Mouse (Mus musculus) Muller cell, postnatal 12 days (primary cell): ENCODE measurements around the gene Smim15.
A peak's percentile ranks its signal among the peaks of the same experiment; 100 is the strongest.

Experiments
- DNase-seq: peaks from one replicate; pipeline ENCODE4 v3.0.0-alpha.2; 2015; ENCODE audit errors: inconsistent ontology term

Gene Smim15

GRCm38 (mm10) chr13:108044222-108044941 is at the start of gene Smim15:
TSS of gene Smim15 (plus strand) at chr13:108044446.
- peak; percentile 97 for DNase-seq

GRCm38 (mm10) chr13:107995211-107995610 is 49.0 kb upstream of the Smim15 start:
- peak; percentile 83 for DNase-seq

- DNase-seq: no peak
Observed at GRCm38 (mm10) chr13:107996301-107996700, 47.9 kb upstream of the Smim15 start.

- no peak for DNase-seq
Observed at GRCm38 (mm10) chr13:108007861-108008260, 36.4 kb upstream of the Smim15 start.

GRCm38 (mm10) chr13:108013110-108013509 is 31.1 kb upstream of the Smim15 start:
- DNase-seq: no peak

GRCm38 (mm10) chr13:108013839-108014238 is 30.4 kb upstream of the Smim15 start:
- DNase-seq: no peak

GRCm38 (mm10) chr13:108015166-108015565 is 29.1 kb upstream of the Smim15 start:
- no peak for DNase-seq

- no peak for DNase-seq
Observed at GRCm38 (mm10) chr13:108017349-108017748, 26.9 kb upstream of the Smim15 start.

GRCm38 (mm10) chr13:108025802-108026201 is 18.4 kb upstream of the Smim15 start:
- DNase-seq: peak; percentile 73

- no peak for DNase-seq
Observed at GRCm38 (mm10) chr13:108032789-108033188, 11.5 kb upstream of the Smim15 start.

- DNase-seq: peak; percentile 86
Observed at GRCm38 (mm10) chr13:108039375-108039774, 4.9 kb upstream of the Smim15 start.

GRCm38 (mm10) chr13:108039902-108040301 is 4.3 kb upstream of the Smim15 start:
- DNase-seq: no peak

GRCm38 (mm10) chr13:108040451-108040850 is 3.8 kb upstream of the Smim15 start:
- DNase-seq: no peak

GRCm38 (mm10) chr13:108041358-108041757 is 2.9 kb upstream of the Smim15 start:
- peak; percentile 68 for DNase-seq

GRCm38 (mm10) chr13:108043431-108044221 is 620 bp upstream of the Smim15 start:
- peak; percentile 42 for DNase-seq

- DNase-seq: no peak
Observed at GRCm38 (mm10) chr13:108045646-108046045, 1.4 kb downstream of the Smim15 start.

GRCm38 (mm10) chr13:108046071-108046470 is 1.8 kb downstream of the Smim15 start:
- DNase-seq: no peak

GRCm38 (mm10) chr13:108046891-108047290 is 2.6 kb downstream of the Smim15 start:
- DNase-seq: no peak

GRCm38 (mm10) chr13:108047364-108047763 is 3.1 kb downstream of the Smim15 start:
- DNase-seq: no peak

GRCm38 (mm10) chr13:108056896-108057295 is 12.7 kb downstream of the Smim15 start:
- no peak for DNase-seq

GRCm38 (mm10) chr13:108060286-108060885 is 16.1 kb downstream of the Smim15 start:
- DNase-seq: peak; percentile 80

GRCm38 (mm10) chr13:108060936-108061578 is 16.8 kb downstream of the Smim15 start:
- DNase-seq: peak; percentile 57
